Mouse (Mus musculus) liver, postnatal 0 days (tissue): ENCODE measurements at regions not wholly inside any gene's neighbourhood (a gene's known extent, or its start where the extent isn't known, plus 50 kb on each side); places are given as distances from the start of the nearest gene placed in this dataset.

ENCODE experiments used
- ATAC-seq: fragments of 200-750 bp; cut with Nextera tagmentation; 2 replicates; pipeline ENCODE4 v1.8.0; 2017; ENCODE audit warnings: mild to moderate bottlenecking, moderate library complexity
- DNase-seq: peaks from one replicate; pipeline ENCODE4 v3.0.0-alpha.2; 2016
- H3K27ac ChIP-seq: fragments of 300-500 bp; sonication (generic); 2 replicates; pipeline ENCODE4 v1.5.1; 2014; ENCODE audit warnings: antibody characterized with exemption, moderate library complexity, mild to moderate bottlenecking, low read depth
- H3K27me3 ChIP-seq: fragments of 300-500 bp; sonication (generic); 2 replicates; pipeline ENCODE4 v1.6.1; 2014; ENCODE audit warnings: low read length, control low read depth, mixed read lengths; ENCODE audit not compliant: insufficient read depth
- H3K36me3 ChIP-seq: fragments of 300-500 bp; sonication (generic); replicated peaks from 2 replicates; pipeline ENCODE4 v1.6.1; 2014; ENCODE audit warnings: mild to moderate bottlenecking, control low read depth, low read length, moderate library complexity, mixed read lengths; ENCODE audit not compliant: insufficient read depth
- H3K4me1 ChIP-seq: fragments of 300-500 bp; sonication (generic); 2 replicates; pipeline ENCODE4 v1.6.1; 2014; ENCODE audit warnings: antibody characterized with exemption, mild to moderate bottlenecking, control low read depth; ENCODE audit not compliant: insufficient read depth
- H3K4me2 ChIP-seq: fragments of 300-500 bp; sonication (generic); 2 replicates; pipeline ENCODE4 v1.6.1; 2014; ENCODE audit warnings: low read depth, mild to moderate bottlenecking, low read length, moderate library complexity, mixed read lengths
- H3K4me3 ChIP-seq: fragments of 300-500 bp; sonication (generic); 2 replicates; pipeline ENCODE4 v1.5.1; 2014; ENCODE audit warnings: low read depth, low read length
- H3K9ac ChIP-seq: fragments of 300-500 bp; sonication (generic); replicated peaks from 2 replicates; pipeline ENCODE4 v1.6.1; 2014; ENCODE audit warnings: mild to moderate bottlenecking, moderate library complexity
- H3K9me3 ChIP-seq: fragments of 300-500 bp; sonication (generic); 2 replicates; pipeline ENCODE4 v1.6.1; 2016; ENCODE audit warnings: mild to moderate bottlenecking, control low read depth, low read length, mixed read lengths
- CTCF ChIP-seq: sonication (generic); IDR thresholded peaks from 2 replicates; pipeline ENCODE4 v1.5.1; 2016; ENCODE audit warnings: antibody characterized with exemption, low read depth
- EP300 ChIP-seq: IDR thresholded peaks from 2 replicates; pipeline ENCODE4 v1.6.1; 2016; ENCODE audit warnings: antibody characterized with exemption, low read depth, mild to moderate bottlenecking
- WGBS: fragments of 180-500 bp; shearing (Covaris S2); extraction: QIAGEN DNeasy Blood & Tissue Kit; methylation state at CpG from one replicate; pipeline ENCODE4 v1.1.7; 2014; ENCODE audit not compliant: insufficient replicate concordance; 5-methylcytosine and 5-hydroxymethylcytosine counted together

- Histone ChIP-seq H3K4me1 (no peaks in the 10 kb centered on the region), H3K9me3 (no peaks in the 10 kb centered on the region), H3K4me3 (no peak overlapping the region), H3K27ac (no peak overlapping the region), H3K36me3 (no peaks in the 10 kb centered on the region), H3K27me3 (no peaks in the 10 kb centered on the region), H3K4me2 (no peak overlapping the region), H3K9ac (no peak overlapping the region)
- TF ChIP-seq CTCF (no peak), EP300 (no peak)
- ATAC-seq (no peak), DNase-seq (no peak)
- WGBS = 59% methylated on average over 7 of the region's 7 CpGs
Measured at GRCm38 (mm10) chr8:90491691-90492090, 143.5 kb upstream of the Tox3 start.

- Histone ChIP-seq H3K9ac (no peak overlapping the region), H3K27me3 (no peaks in the 10 kb centered on the region), H3K27ac (no peak overlapping the region), H3K36me3 (no peaks in the 10 kb centered on the region), H3K4me3 (no peak overlapping the region), H3K4me2 (no peak overlapping the region), H3K9me3 (no peaks in the 10 kb centered on the region), H3K4me1 (no peaks in the 10 kb centered on the region)
- DNase-seq = no peak
- TF ChIP-seq EP300 = no peak
- TF ChIP-seq CTCF = no peak
- ATAC-seq = no peak
- 64% methylated on average over 17 of the region's 17 CpGs for WGBS
Measured at GRCm38 (mm10) chr8:90490734-90491441, 142.7 kb upstream of the Tox3 start.

- no peaks in the 10 kb centered on the region for H3K9me3 ChIP-seq
- TF ChIP-seq EP300 = no peak
- no peak for TF ChIP-seq CTCF
- no peaks in the 10 kb centered on the region for H3K4me1 ChIP-seq
- no peak for ATAC-seq
- H3K27ac ChIP-seq = no peak overlapping the region
- H3K36me3 ChIP-seq = no peaks in the 10 kb centered on the region
- 67% methylated on average over 3 of the region's 3 CpGs for WGBS
- no peak overlapping the region for H3K4me3 ChIP-seq
- H3K27me3 ChIP-seq = no peaks in the 10 kb centered on the region
- no peak for DNase-seq
- no peak overlapping the region for H3K9ac ChIP-seq
- H3K4me2 ChIP-seq = no peak overlapping the region
Measured at GRCm38 (mm10) chr8:90486556-90486955, 138.4 kb upstream of the Tox3 start.

- no peak for DNase-seq
- H3K36me3 ChIP-seq = no peaks in the 10 kb centered on the region
- WGBS = 50% methylated on average over 4 of the region's 4 CpGs
Measured at GRCm38 (mm10) chr8:90478149-90478548, 130.0 kb upstream of the Tox3 start.

GRCm38 (mm10) chr8:90474066-90474465, 125.9 kb upstream of the Tox3 start:
- no peak for TF ChIP-seq EP300
- no peak for TF ChIP-seq CTCF
- no peak overlapping the region for H3K4me3 ChIP-seq
- H3K4me2 ChIP-seq = no peak overlapping the region
- H3K36me3 ChIP-seq = no peaks in the 10 kb centered on the region
- no peaks in the 10 kb centered on the region for H3K27me3 ChIP-seq
- WGBS = 69% methylated on average over 7 of the region's 7 CpGs
- H3K4me1 ChIP-seq = no peaks in the 10 kb centered on the region
- no peak for DNase-seq
- no peak overlapping the region for H3K9ac ChIP-seq
- no peaks in the 10 kb centered on the region for H3K9me3 ChIP-seq
- no peak for ATAC-seq
- no peak overlapping the region for H3K27ac ChIP-seq

More at GRCm38 (mm10) chr8:90478149-90478548, 130.0 kb upstream of the Tox3 start:
- Histone ChIP-seq H3K4me2 (no peak overlapping the region), H3K9me3 (no peaks in the 10 kb centered on the region), H3K4me1 (no peaks in the 10 kb centered on the region), H3K27me3 (no peaks in the 10 kb centered on the region), H3K4me3 (no peak overlapping the region), H3K9ac (no peak overlapping the region), H3K27ac (no peak overlapping the region)
- no peak for TF ChIP-seq EP300
- no peak for TF ChIP-seq CTCF
- no peak for ATAC-seq

GRCm38 (mm10) chr8:90470826-90471225, 122.7 kb upstream of the Tox3 start:
- no peak overlapping the region for H3K27ac ChIP-seq
- no peaks in the 10 kb centered on the region for H3K27me3 ChIP-seq
- 70% methylated on average over 11 of the region's 11 CpGs for WGBS
- no peak overlapping the region for H3K4me3 ChIP-seq
- H3K9me3 ChIP-seq = no peaks in the 10 kb centered on the region
- H3K4me1 ChIP-seq = no peaks in the 10 kb centered on the region
- H3K4me2 ChIP-seq = no peak overlapping the region
- DNase-seq (no peak), ATAC-seq (no peak)
- TF ChIP-seq CTCF (no peak), EP300 (no peak)
- H3K36me3 ChIP-seq = no peaks in the 10 kb centered on the region
- no peak overlapping the region for H3K9ac ChIP-seq

GRCm38 (mm10) chr8:90463708-90464107, 115.6 kb upstream of the Tox3 start:
- Histone ChIP-seq H3K27me3 (no peaks in the 10 kb centered on the region), H3K36me3 (no peaks in the 10 kb centered on the region), H3K9me3 (no peaks in the 10 kb centered on the region), H3K27ac (no peak overlapping the region), H3K9ac (no peak overlapping the region), H3K4me2 (no peak overlapping the region), H3K4me1 (no peaks in the 10 kb centered on the region), H3K4me3 (no peak overlapping the region)
- 30% methylated on average over 1 of the region's 1 CpGs for WGBS
- DNase-seq = peak; percentile 19
- no peak for ATAC-seq
- TF ChIP-seq EP300 = no peak
- peak; percentile 46 for TF ChIP-seq CTCF
